Mouse (Mus musculus) liver, adult 2 months (tissue): ENCODE data around the gene Eif4g1. TPM values are rescaled to one million over a fixed set of nuclear protein-coding genes. Genes with fewer than 3 reads are reported as not detected.

ENCODE experiments used
- DNase-seq: peaks from one replicate; pipeline ENCODE4 v3.0.0-alpha.2; 2011; ENCODE audit warnings: low read depth, low spot score; ENCODE audit errors: extremely low read depth
- H3K27ac ChIP-seq: fragments of 200-500 bp; replicated peaks from 2 replicates; pipeline ENCODE4 v1.5.1; 2012; ENCODE audit warnings: low read depth, mild to moderate bottlenecking, control low read depth, inconsistent platforms, low read length; ENCODE audit not compliant: insufficient read depth
- H3K27me3 ChIP-seq: fragments of 200-500 bp; 2 replicates; pipeline ENCODE4 v1.6.1; 2012; ENCODE audit warnings: mild to moderate bottlenecking, moderate library complexity, low read length, inconsistent platforms; ENCODE audit not compliant: control insufficient read depth, insufficient read depth
- H3K36me3 ChIP-seq: fragments of 200-500 bp; 2 replicates; pipeline ENCODE4 v1.6.1; 2012; ENCODE audit warnings: low read length, inconsistent platforms; ENCODE audit not compliant: control insufficient read depth, insufficient read depth
- H3K4me1 ChIP-seq: fragments of 200-500 bp; 2 replicates; pipeline ENCODE4 v1.6.1; 2011; ENCODE audit warnings: low read length; ENCODE audit not compliant: control insufficient read depth, insufficient read depth
- H3K4me3 ChIP-seq: fragments of 200-500 bp; 2 replicates; pipeline ENCODE4 v1.5.1; 2011; ENCODE audit warnings: low read depth, mild to moderate bottlenecking, control low read depth, low read length, moderate library complexity; ENCODE audit not compliant: insufficient read depth
- H3K79me2 ChIP-seq: fragments of 200-500 bp; 2 replicates; pipeline ENCODE4 v1.6.1; 2012; ENCODE audit warnings: inconsistent platforms, mild to moderate bottlenecking, low read length, moderate library complexity; ENCODE audit not compliant: control insufficient read depth, insufficient read depth
- H3K9ac ChIP-seq: fragments of 200-500 bp; 2 replicates; pipeline ENCODE4 v1.6.1; 2012; ENCODE audit warnings: low read depth, mild to moderate bottlenecking, control low read depth, inconsistent platforms, low read length
- CTCF ChIP-seq: fragments of 200-500 bp; IDR thresholded peaks from 2 replicates; pipeline ENCODE4 v1.5.1; 2011; ENCODE audit warnings: low read depth, low read length, control low read depth
- POLR2A ChIP-seq: fragments of 200-500 bp; IDR thresholded peaks from 2 replicates; pipeline ENCODE4 v1.6.1; 2011; ENCODE audit warnings: low read length, control low read depth; ENCODE audit not compliant: insufficient read depth; ENCODE audit errors: extremely low read depth
- WGBS: fragments of 180-500 bp; shearing (Covaris S2); methylation state at CpG from one replicate; pipeline ENCODE4 v1.1.7; 2018; 5-methylcytosine and 5-hydroxymethylcytosine counted together
- polyA plus RNA-seq: library from polyadenylated mRNA; depleted of rRNA; stranded (reverse); fragments of >200 nt; gene quantifications from 2 replicates; pipeline ENCODE4 v1.2.3, GENCODE M21; 2012
- total RNA-seq: library from RNA; depleted of rRNA; stranded (reverse); fragments of >200 nt; gene quantifications from 2 replicates; pipeline ENCODE4 v1.2.3, GENCODE M21; 2014

The Eif4g1 gene
- total and polyA plus RNA-seq, 2 experiments = 173 to 400 TPM

GRCm38 (mm10) chr16:20700036-20700435 lies 31.9 kb downstream of the Eif4g1 start:
- Histone ChIP-seq H3K27ac (no peak overlapping the region), H3K36me3 (no peaks in the 10 kb centered on the region), H3K9ac (no peak overlapping the region), H3K79me2 (no peaks in the 10 kb centered on the region), H3K4me1 (peaks cover 4% of the 10 kb centered on the region; the same call in 1 of the 2 replicates), H3K4me3 (no peak overlapping the region), H3K27me3 (no peaks in the 10 kb centered on the region)
- no peak for DNase-seq
- WGBS = 69% methylated on average over 5 of the region's 5 CpGs
- no peak for TF ChIP-seq POLR2A
- TF ChIP-seq CTCF = no peak

- no peaks in the 10 kb centered on the region for H3K79me2 ChIP-seq
- no peak for DNase-seq
- 81% methylated on average over 7 of the region's 7 CpGs for WGBS
- H3K4me3 ChIP-seq = no peak overlapping the region
- H3K4me1 ChIP-seq = peaks cover 1% of the 10 kb centered on the region; the same call in 1 of the 2 replicates
- no peaks in the 10 kb centered on the region for H3K27me3 ChIP-seq
- TF ChIP-seq POLR2A (no peak), CTCF (no peak)
- no peak overlapping the region for H3K27ac ChIP-seq
- H3K9ac ChIP-seq = no peak overlapping the region
- no peaks in the 10 kb centered on the region for H3K36me3 ChIP-seq
Observed at GRCm38 (mm10) chr16:20701316-20701715, 33.2 kb downstream of the Eif4g1 start.

GRCm38 (mm10) chr16:20701729-20702521 lies 33.8 kb downstream of the Eif4g1 start:
- no peaks in the 10 kb centered on the region for H3K79me2 ChIP-seq
- H3K4me1 ChIP-seq = no peaks in the 10 kb centered on the region
- TF ChIP-seq CTCF (no peak), POLR2A (no peak)
- no peak for DNase-seq
- H3K27me3 ChIP-seq = no peaks in the 10 kb centered on the region
- H3K27ac ChIP-seq = no peak overlapping the region
- 83% methylated on average over 11 of the region's 12 CpGs for WGBS
- no peak overlapping the region for H3K9ac ChIP-seq
- no peaks in the 10 kb centered on the region for H3K36me3 ChIP-seq
- no peak overlapping the region for H3K4me3 ChIP-seq

GRCm38 (mm10) chr16:20702522-20702893 lies 34.4 kb downstream of the Eif4g1 start:
- Histone ChIP-seq H3K79me2 (no peaks in the 10 kb centered on the region), H3K9ac (no peak overlapping the region), H3K27me3 (no peaks in the 10 kb centered on the region), H3K27ac (no peak overlapping the region), H3K4me1 (no peaks in the 10 kb centered on the region), H3K36me3 (no peaks in the 10 kb centered on the region), H3K4me3 (no peak overlapping the region)
- TF ChIP-seq CTCF = peak; percentile 64
- TF ChIP-seq POLR2A = no peak
- 41% methylated on average over 8 of the region's 8 CpGs for WGBS
- DNase-seq = no peak

- 98% methylated on average over 10 of the region's 10 CpGs for WGBS
- Histone ChIP-seq H3K27ac (no peak overlapping the region), H3K27me3 (no peaks in the 10 kb centered on the region), H3K4me1 (no peaks in the 10 kb centered on the region), H3K4me3 (no peak overlapping the region), H3K79me2 (no peaks in the 10 kb centered on the region), H3K36me3 (no peaks in the 10 kb centered on the region), H3K9ac (no peak overlapping the region)
- TF ChIP-seq POLR2A = no peak
- TF ChIP-seq CTCF = no peak
- DNase-seq = no peak
Observed at GRCm38 (mm10) chr16:20703071-20703470, 35.0 kb downstream of the Eif4g1 start.

GRCm38 (mm10) chr16:20703699-20704400 lies 35.7 kb downstream of the Eif4g1 start:
- TF ChIP-seq POLR2A = no peak
- no peak for TF ChIP-seq CTCF
- Histone ChIP-seq H3K79me2 (no peaks in the 10 kb centered on the region), H3K27me3 (no peaks in the 10 kb centered on the region), H3K27ac (no peak overlapping the region), H3K4me3 (no peak overlapping the region), H3K9ac (no peak overlapping the region), H3K36me3 (no peaks in the 10 kb centered on the region), H3K4me1 (no peaks in the 10 kb centered on the region)
- WGBS = 89% methylated on average over 6 of the region's 6 CpGs
- DNase-seq = no peak
